Mouse (Mus musculus) frontal cortex, adult 2 months (tissue): ENCODE measurements around the gene Maml3. TPM values are rescaled to one million over a fixed set of nuclear protein-coding genes. Genes with fewer than 3 reads are reported as not detected.
A peak's percentile ranks its signal among the peaks of the same experiment; 100 is the strongest.

Source experiments
- DNase-seq, 2 experiments: peaks; one replicate each; pipeline ENCODE4 v3.0.0; 2022; ENCODE audit warnings: low spot score in 1 of 2; ENCODE audit errors: extremely low spot score in 1 of 2
- polyA plus RNA-seq: library from polyadenylated mRNA; depleted of rRNA; stranded (reverse); fragments of >200 nt; gene quantifications from 2 replicates; pipeline ENCODE4 v1.2.3, GENCODE M21; 2012; rRNA removed

Gene Maml3
- polyA plus RNA-seq, 1 experiment: 5.6 TPM

DNA sequence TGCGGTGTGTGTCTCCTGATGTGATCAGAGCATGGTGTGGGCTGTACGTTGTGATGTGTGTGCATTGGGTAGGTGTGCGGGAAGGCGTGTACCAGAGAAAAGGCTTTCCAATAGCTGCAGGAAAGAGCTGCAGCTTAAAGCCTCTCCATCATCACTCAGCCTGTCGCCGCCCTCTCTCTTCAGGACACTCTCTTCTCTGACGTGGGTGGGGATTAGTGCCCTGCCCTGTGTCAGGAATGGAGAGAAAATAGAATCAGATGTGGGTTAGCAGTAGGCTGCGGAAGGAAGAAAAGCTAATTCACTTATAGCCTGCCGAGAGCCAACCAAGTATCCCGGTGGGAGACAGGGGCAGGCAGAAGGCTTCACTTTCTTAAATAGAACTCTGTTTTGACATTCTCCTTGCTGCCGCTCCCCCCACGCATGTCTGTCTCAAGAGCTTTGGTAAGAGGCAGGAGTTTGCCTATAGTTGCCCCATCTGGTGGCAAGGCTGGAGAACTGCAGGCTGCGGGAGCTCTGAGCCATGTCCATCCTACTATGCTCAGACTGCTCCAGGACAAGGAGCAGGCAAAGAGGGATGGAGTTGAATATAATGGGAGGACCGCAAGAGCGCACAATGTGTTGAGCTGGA lies 456.7 kb downstream of the Maml3 start:
- peak; percentile 79 to 90 for DNase-seq

DNA sequence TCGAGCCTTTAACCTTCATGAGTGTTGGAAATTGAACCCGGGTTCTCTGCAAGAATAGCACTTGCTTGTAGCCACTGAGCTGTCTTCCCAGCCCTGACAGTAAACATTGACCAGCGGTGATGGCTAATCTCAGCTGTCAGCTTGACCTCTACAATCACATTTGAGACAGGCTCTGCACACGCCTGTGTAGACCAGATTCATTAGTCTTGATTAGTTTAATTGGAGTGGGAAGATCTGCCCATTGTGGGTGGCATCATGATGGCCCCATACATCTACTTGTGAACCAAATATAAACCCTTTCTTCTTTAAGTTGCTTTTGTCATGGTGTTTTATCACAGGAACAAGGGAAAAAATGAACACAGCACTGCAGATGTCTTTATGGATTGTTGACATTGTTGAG lies 457.5 kb downstream of the Maml3 start:
- no peak for DNase-seq

DNA sequence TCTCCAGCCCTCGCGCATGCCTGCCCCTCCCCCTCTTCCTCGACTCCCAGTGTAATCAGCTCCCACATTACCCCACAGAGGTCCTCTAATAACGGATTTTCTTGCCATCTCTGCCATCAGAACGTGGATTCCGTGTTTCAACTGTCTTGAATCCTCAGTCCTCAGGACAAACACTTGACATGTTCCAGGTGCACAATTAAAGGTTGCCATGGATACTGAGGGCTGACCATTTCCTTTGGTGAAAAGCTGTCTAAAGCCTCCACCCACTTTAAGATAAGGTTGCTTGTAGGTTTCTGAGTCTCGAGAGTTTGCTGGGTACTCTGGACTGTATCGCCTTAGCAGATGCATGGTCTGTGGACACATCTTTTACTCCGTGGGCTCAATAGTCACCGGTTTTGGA lies 458.6 kb downstream of the Maml3 start:
- no peak for DNase-seq

DNA sequence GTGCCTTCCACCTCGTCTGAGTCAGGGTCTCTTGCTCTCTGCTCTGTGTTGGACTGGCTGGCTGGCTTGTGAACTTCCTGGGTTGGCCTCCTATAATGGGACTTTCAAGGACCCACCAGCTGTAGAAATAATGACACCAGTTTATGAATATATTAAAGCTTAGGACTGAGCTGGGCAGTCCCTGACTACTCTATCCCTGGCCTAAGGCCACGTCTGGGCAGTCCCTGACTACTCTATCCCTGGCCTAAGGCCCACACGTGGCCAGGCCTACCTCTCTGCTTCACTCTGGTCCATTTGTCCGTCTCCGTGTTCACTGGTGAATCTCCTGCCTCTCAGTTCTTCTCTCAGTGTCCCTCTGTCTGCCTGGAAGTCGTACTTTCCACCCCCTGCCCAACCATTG lies 459.4 kb downstream of the Maml3 start:
- DNase-seq: no peak

DNA sequence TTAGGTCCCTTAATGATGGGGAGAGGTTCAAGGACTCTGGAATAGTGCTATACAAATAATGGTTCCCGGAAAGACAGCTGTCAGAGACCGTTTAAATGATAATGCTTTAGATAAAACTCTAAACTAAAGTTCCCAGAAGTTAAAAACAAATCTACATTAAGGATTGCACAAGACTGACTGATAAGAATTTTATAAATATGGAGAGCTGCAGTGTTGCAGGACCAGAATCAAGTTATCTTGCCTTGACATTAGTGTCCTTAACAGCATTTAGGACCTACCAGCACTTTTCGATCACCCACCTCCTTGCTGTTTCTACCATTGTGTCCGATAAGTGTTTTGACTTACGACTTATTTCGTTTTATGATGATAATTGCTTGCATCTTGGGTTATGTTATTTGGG lies 466.6 kb downstream of the Maml3 start:
- DNase-seq: no peak

DNA sequence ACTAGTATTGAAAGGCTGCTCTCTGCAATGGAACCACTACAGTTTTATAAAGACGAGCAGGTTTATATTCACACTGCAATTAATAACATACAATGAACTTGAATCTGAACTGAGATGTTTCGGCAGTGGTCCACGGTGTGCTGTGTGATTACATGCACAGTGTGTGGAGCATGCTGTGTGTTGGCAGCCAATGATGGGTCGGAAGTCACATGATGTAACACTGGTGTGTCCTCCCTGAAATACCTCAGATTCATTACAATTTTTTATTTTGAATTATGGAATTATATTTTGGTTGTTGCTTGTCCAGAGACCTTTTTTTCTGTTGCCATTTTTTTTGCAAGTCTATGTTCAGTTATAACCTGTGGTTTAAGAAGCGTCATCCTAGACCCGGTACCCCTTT lies 467.6 kb downstream of the Maml3 start:
- DNase-seq: no peak

DNA sequence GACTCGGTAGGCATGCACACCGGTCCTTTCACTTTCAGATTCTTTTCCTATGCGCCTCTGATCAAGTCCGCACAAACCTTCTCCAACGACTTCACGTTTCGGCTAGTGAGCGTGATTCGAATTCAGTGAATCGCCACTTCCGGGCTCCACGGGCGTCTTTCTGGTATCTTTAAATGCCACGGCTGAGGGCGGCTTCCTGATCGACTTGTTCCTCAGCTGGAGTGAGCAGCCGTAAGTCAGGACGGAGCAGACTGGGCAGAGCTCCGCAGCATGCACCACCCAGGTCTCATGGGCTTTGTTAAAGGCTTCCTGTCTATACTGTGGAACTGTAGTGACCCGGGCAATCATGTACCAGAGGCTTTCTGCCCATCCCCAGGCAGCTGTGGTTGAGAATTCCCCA lies 468.2 kb downstream of the Maml3 start:
- no peak for DNase-seq

DNA sequence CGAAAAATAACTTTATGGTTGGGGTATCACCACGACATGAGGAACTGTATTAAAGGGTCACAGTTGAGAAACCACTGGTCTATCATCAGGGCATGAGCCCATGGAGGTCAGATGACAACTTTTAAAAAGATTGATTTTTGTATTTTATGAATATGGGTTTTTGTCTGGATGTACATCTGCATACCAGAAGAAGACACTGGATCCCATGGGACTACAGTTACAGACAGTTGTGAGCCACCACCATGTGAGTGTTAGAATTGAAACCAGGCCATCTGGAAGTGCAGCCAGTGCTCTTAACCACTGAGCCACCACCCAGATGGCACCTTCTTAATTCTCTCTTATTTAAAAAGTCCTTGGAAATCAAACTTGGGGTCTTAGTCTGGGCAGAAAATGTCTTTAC lies 468.9 kb downstream of the Maml3 start:
- DNase-seq: no peak

Other genes starting within 250 kb of the Maml3 start
- gene Foxo1, start 163.3 kb upstream of the Maml3 start, polyA plus RNA-seq: 8.9 and 9.1 TPM in 2 replicates